Comparison of ENCODE assay signal across 8 mouse cellular contexts in genomic region chr3:102203781-102204721, GRCm38 (mm10). TPM values are rescaled to one million over a fixed set of nuclear protein-coding genes. Genes with fewer than 3 reads are reported as not detected.
DNase-seq lines count a peak whose midpoint lies in the region; ATAC-seq and TF ChIP-seq lines count a peak whose summit lies in the region.

TSS of gene Vangl1 (minus strand) at chr3:102204693.

- H3K4me2 ChIP-seq in forebrain, embryonic 15.5 days (replicated peaks): peak within 1 kb of the TSS; percentile 98

- TF ChIP-seq CTCF in brain, embryonic 14.5 days (IDR thresholded peaks at IDR 0.05; ENCODE audit: borderline replicate concordance, extremely low read depth, insufficient read depth, insufficient read length): no peak

- no peaks in the 10 kb centered on the region for H3K36me3 ChIP-seq in forebrain, embryonic 15.5 days

- ATAC-seq in forebrain, embryonic 15.5 days (replicated peaks): peak; percentile 76
- ATAC-seq in CD4-positive, CD25-positive, alpha-beta regulatory T cell, adult 4 months: no peak

- peaks cover 27% of the 10 kb centered on the region for H3K4me1 ChIP-seq in forebrain, embryonic 15.5 days

- no peaks in the 10 kb centered on the region for H3K9me3 ChIP-seq in forebrain, embryonic 15.5 days

- peaks cover 76% of the 10 kb centered on the region for H3K27me3 ChIP-seq in forebrain, embryonic 15.5 days

- peak within 1 kb of the TSS; percentile 69 for H3K9ac ChIP-seq in forebrain, embryonic 15.5 days (replicated peaks)

- peak; percentile 86 for DNase-seq in Muller cell, postnatal 12 days (ENCODE audit: inconsistent ontology term)
- peak; percentile 71 for DNase-seq in brain, embryonic 14.5 days (ENCODE audit: low read depth)
- DNase-seq in heart, postnatal 36 days: peak; percentile 78 to 84
- peak; percentile 49 for DNase-seq in layer of hippocampus, adult 9-11 months
- DNase-seq in lung, postnatal 36 days: peak; percentile 83
- DNase-seq in right cerebral cortex, postnatal 25 days: peak; percentile 52

- TF ChIP-seq POLR2A in brain, embryonic 14.5 days (IDR thresholded peaks at IDR 0.05; ENCODE audit: borderline replicate concordance, extremely low read depth, insufficient read depth, insufficient read length, poor library complexity, severe bottlenecking): 0 out of 2 replicates have a peak, but pooled peaks have one; percentile 25

- H3K27ac ChIP-seq in forebrain, embryonic 15.5 days (replicated peaks): peak within 1 kb of the TSS; percentile 27; the same call in 1 of the 2 replicates

- WGBS in forebrain, embryonic 15.5 days: under 1% methylated on average over 92 of the region's 95 CpGs

- H3K4me3 ChIP-seq in forebrain, embryonic 15.5 days: peak within 1 kb of the TSS; percentile 68

- intact Hi-C loops in heart, postnatal 36 days (cut with DNase I): loop anchor here (5.0 kb wide), 1 partner anchor 37 kb away; no protein-coding TSS in a partner anchor

RNA-seq across cellular contexts. Expression of gene Vangl1, which starts in this region (rescaled TPM):
- 10.0 and 15.0 TPM in 2 replicates for polyA plus RNA-seq in brain, embryonic 14.5 days (2012; rRNA removed)
- 4.0 and 5.1 TPM in 2 replicates for polyA plus RNA-seq in forebrain, embryonic 15.5 days (2015; fragmentation: Nextera tagmentation; extraction: Ambion mirVana)
- total RNA-seq in heart, postnatal 36 days (2021): 10 to 100 TPM; 10.8 to 14.2 TPM
- under 1 TPM; 0.08 to 0.47 TPM for polyA plus RNA-seq in CD4-positive, CD25-positive, alpha-beta regulatory T cell, adult 4 months (2017; shearing (Covaris generic))
